Comparison of ENCODE assay signal across 26 mouse cellular contexts in genomic region chr1:77932226-77932625, GRCm38 (mm10).
DNase-seq lines count a peak whose midpoint lies in the region; ATAC-seq and TF ChIP-seq lines count a peak whose summit lies in the region.
"Had no signal": no experiment of that assay in that cellular context is flagged by ENCODE, and none has a peak within 500 bp of the region (broad histone marks: within the 10 kb centered on the region; RNA-seq: fewer than 3 reads in every experiment).

No protein-coding gene starts in this region.

- peak; percentile 15 for DNase-seq in limb, embryonic 11.5 days (ENCODE audit: low spot score)
- no peak for DNase-seq in limb, embryonic 10.5 days (ENCODE audit: low spot score)
- DNase-seq in lung, postnatal 0 days (ENCODE audit: low spot score) = peak; percentile 77
- DNase-seq in lung, postnatal 4 days = no peak
- DNase-seq in lung, postnatal 10 days = peak; percentile 14
- DNase-seq in lung, postnatal 36 days = peak; percentile 25
- DNase-seq in urinary bladder, postnatal 4 days (ENCODE audit: low spot score in 2 of 2) = no peak
- no peak for DNase-seq in yolk sac, embryonic 10.5 days (ENCODE audit: low spot score)
- DNase-seq: adrenal gland, adult 8-10 months; adrenal gland, postnatal 25 days; cerebellum, adult 11-12 months; cerebellum, adult 8-10 months; cerebellum, postnatal 10 days; cerebellum, postnatal 36 days; embryo, embryonic 11 days; gastrocnemius, postnatal 25 days had no signal

- ATAC-seq in limb, embryonic 11.5 days (ENCODE audit: insufficient number of reproducible peaks, low FRiP score, low TSS enrichment, low read depth) = no peak
- peak; percentile 26; the same call in 1 of the 2 replicates for ATAC-seq in lung, postnatal 0 days
- ATAC-seq: activated CD4-positive, CD25-positive, alpha-beta regulatory T cell, adult 4 months; CD4-positive, CD25-positive, alpha-beta regulatory T cell, adult 4 months; forebrain, embryonic 15.5 days had no signal

- no peak overlapping the region for H3K4me3 ChIP-seq in limb, embryonic 11.5 days (ENCODE audit: low read depth, low read length)
- H3K4me3 ChIP-seq in limb, embryonic 10.5 days = no peak overlapping the region
- H3K4me3 ChIP-seq in lung, postnatal 0 days (ENCODE audit: low read depth, low read length) = no peak overlapping the region
- H3K4me3 ChIP-seq: embryonic facial prominence, embryonic 10.5 days; embryonic facial prominence, embryonic 13.5 days; erythroblast, embryonic 14.5 days; forebrain, embryonic 12.5 days; forebrain, embryonic 15.5 days; hindbrain, embryonic 12.5 days; hindbrain, embryonic 15.5 days had no signal

- TF ChIP-seq EP300 in lung, postnatal 0 days (IDR thresholded peaks at IDR 0.05) = no peak

- H3K4me1 ChIP-seq in limb, embryonic 11.5 days (ENCODE audit: control insufficient read depth, insufficient read depth, low read length) = no peaks in the 10 kb centered on the region
- H3K4me1 ChIP-seq in limb, embryonic 10.5 days = peaks cover 3% of the 10 kb centered on the region; the same call in 1 of the 2 replicates
- H3K4me1 ChIP-seq in lung, postnatal 0 days (ENCODE audit: insufficient read depth, low read depth, low read length) = no peaks in the 10 kb centered on the region
- H3K4me1 ChIP-seq: forebrain, embryonic 12.5 days; hindbrain, embryonic 15.5 days had no signal

- H3K4me2 ChIP-seq in limb, embryonic 11.5 days (ENCODE audit: low read depth, severe bottlenecking) = no peak overlapping the region
- no peak overlapping the region for H3K4me2 ChIP-seq in lung, postnatal 0 days (replicated peaks; ENCODE audit: low read depth, low read length)
- H3K4me2 ChIP-seq: embryonic facial prominence, embryonic 13.5 days; forebrain, embryonic 12.5 days; forebrain, embryonic 15.5 days; heart, embryonic 11.5 days; hindbrain, embryonic 12.5 days; hindbrain, embryonic 15.5 days had no signal

- no peaks in the 10 kb centered on the region for H3K9me3 ChIP-seq in limb, embryonic 11.5 days (ENCODE audit: control insufficient read depth, low read length)
- H3K9me3 ChIP-seq in limb, embryonic 10.5 days (replicated peaks) = no peaks in the 10 kb centered on the region
- no peaks in the 10 kb centered on the region for H3K9me3 ChIP-seq in lung, postnatal 0 days (ENCODE audit: low read length)
- H3K9me3 ChIP-seq: embryonic facial prominence, embryonic 10.5 days; embryonic facial prominence, embryonic 13.5 days; forebrain, embryonic 12.5 days; forebrain, embryonic 15.5 days; hindbrain, embryonic 12.5 days; hindbrain, embryonic 15.5 days had no signal

- no peak overlapping the region for H3K9ac ChIP-seq in limb, embryonic 11.5 days (ENCODE audit: low read length)
- H3K9ac ChIP-seq in lung, postnatal 0 days (replicated peaks; ENCODE audit: low read depth) = no peak overlapping the region
- H3K9ac ChIP-seq: embryonic facial prominence, embryonic 13.5 days; forebrain, embryonic 12.5 days; forebrain, embryonic 15.5 days; hindbrain, embryonic 12.5 days; hindbrain, embryonic 15.5 days had no signal

- 84% methylated on average over 5 of the region's 5 CpGs for WGBS in limb, embryonic 11.5 days
- WGBS in limb, embryonic 10.5 days = 86% methylated on average over 5 of the region's 5 CpGs
- 47% methylated on average over 5 of the region's 5 CpGs for WGBS in lung, postnatal 0 days

- H3K36me3 ChIP-seq in limb, embryonic 11.5 days (ENCODE audit: control insufficient read depth, insufficient read depth, low read length) = no peaks in the 10 kb centered on the region
- H3K36me3 ChIP-seq in limb, embryonic 10.5 days = no peaks in the 10 kb centered on the region
- H3K36me3 ChIP-seq in lung, postnatal 0 days (ENCODE audit: insufficient read depth, low read length) = no peaks in the 10 kb centered on the region
- H3K36me3 ChIP-seq: embryonic facial prominence, embryonic 10.5 days; embryonic facial prominence, embryonic 13.5 days; forebrain, embryonic 12.5 days; forebrain, embryonic 15.5 days; hindbrain, embryonic 12.5 days; hindbrain, embryonic 15.5 days had no signal

- H3K27me3 ChIP-seq in limb, embryonic 11.5 days (ENCODE audit: control insufficient read depth, insufficient read depth, low read length) = no peaks in the 10 kb centered on the region
- no peaks in the 10 kb centered on the region for H3K27me3 ChIP-seq in limb, embryonic 10.5 days (ENCODE audit: low read depth, poor library complexity, severe bottlenecking)
- no peaks in the 10 kb centered on the region for H3K27me3 ChIP-seq in lung, postnatal 0 days (replicated peaks; ENCODE audit: insufficient read depth, low read length)
- H3K27me3 ChIP-seq: embryonic facial prominence, embryonic 13.5 days; forebrain, embryonic 12.5 days; forebrain, embryonic 15.5 days; hindbrain, embryonic 12.5 days; hindbrain, embryonic 15.5 days had no signal

- no peak for TF ChIP-seq CTCF in lung, postnatal 0 days (IDR thresholded peaks at IDR 0.05)

- H3K27ac ChIP-seq in limb, embryonic 11.5 days (replicated peaks; ENCODE audit: low read depth, low read length) = no peak overlapping the region
- no peak overlapping the region for H3K27ac ChIP-seq in limb, embryonic 10.5 days
- no peak overlapping the region for H3K27ac ChIP-seq in lung, postnatal 0 days (ENCODE audit: low read length)
- H3K27ac ChIP-seq: embryonic facial prominence, embryonic 10.5 days; embryonic facial prominence, embryonic 13.5 days; forebrain, embryonic 12.5 days; forebrain, embryonic 15.5 days; hindbrain, embryonic 12.5 days; hindbrain, embryonic 15.5 days had no signal

Comparison
In these comparisons a context has a peak if more than half of its experiments do, and no peak if none do; other contexts are left out.
1. DNase-seq: peak in limb, embryonic 11.5 days (single experiment), lung, postnatal 0 days (single experiment), lung, postnatal 10 days (single experiment) and lung, postnatal 36 days (single experiment); none in limb, embryonic 10.5 days (single experiment), lung, postnatal 4 days (0 of 2), urinary bladder, postnatal 4 days (0 of 2) and yolk sac, embryonic 10.5 days (single experiment).